Mouse (Mus musculus) fibroblast of lung, adult 2 months (primary cell): ENCODE results near the gene Hpcal1.

Experiments used
- DNase-seq: peaks from one replicate; pipeline ENCODE4 v3.0.0-alpha.2; 2011; ENCODE audit warnings: low read depth

Gene Hpcal1

DNA sequence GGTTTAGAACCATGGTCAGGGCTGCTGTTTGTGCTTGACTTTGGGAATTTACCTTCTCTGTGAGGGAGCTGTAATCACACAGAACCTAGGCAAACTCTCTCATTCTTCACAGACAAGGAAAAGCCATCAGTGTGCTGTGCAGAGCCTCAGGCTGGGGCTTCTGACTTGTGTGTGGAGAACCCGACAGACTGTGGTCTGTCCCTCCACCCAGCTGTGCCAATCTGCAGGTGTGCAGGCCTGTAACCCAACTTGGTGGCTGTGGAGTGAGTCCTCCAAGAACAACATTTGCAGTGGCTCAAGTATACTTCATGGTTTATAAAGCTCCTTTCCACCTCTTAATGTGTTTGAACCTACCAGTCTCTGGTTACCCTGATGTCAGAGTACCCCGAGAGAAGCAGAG lies 4.5 kb upstream of the Hpcal1 start:
- no peak for DNase-seq

- no peak for DNase-seq
Observed at GRCm38 (mm10) chr12:17688913-17689312, 1.7 kb upstream of the Hpcal1 start.

- no peak for DNase-seq
Observed at GRCm38 (mm10) chr12:17689931-17690563, 609 bp upstream of the Hpcal1 start.

GRCm38 (mm10) chr12:17691320-17691876 lies 742 bp downstream of the Hpcal1 start:
- no peak for DNase-seq

- no peak for DNase-seq
Observed at GRCm38 (mm10) chr12:17691891-17692321, 1.2 kb downstream of the Hpcal1 start.

DNA sequence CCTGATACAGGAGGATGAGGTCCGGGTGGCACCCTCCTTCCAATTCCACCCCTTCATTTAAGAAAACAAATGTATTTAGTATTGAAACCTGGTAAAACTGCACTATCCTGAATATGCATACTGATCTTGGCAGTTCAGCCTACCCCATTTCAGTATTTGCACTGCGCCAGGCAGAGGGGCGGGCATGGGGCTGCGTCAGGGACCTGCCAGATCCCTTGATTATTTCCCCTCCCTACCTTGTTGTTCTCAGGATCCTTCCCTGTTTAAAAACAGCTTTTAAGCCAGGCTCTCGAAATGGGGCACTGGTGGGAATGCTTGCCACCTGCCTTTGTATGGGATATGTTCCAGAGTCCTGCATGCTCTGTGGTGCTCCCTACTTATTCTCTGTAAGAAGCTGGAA lies 1.7 kb downstream of the Hpcal1 start:
- no peak for DNase-seq

GRCm38 (mm10) chr12:17692953-17693352 lies 2.3 kb downstream of the Hpcal1 start:
- no peak for DNase-seq

GRCm38 (mm10) chr12:17694589-17695115 lies 4.0 kb downstream of the Hpcal1 start:
- no peak for DNase-seq

DNA sequence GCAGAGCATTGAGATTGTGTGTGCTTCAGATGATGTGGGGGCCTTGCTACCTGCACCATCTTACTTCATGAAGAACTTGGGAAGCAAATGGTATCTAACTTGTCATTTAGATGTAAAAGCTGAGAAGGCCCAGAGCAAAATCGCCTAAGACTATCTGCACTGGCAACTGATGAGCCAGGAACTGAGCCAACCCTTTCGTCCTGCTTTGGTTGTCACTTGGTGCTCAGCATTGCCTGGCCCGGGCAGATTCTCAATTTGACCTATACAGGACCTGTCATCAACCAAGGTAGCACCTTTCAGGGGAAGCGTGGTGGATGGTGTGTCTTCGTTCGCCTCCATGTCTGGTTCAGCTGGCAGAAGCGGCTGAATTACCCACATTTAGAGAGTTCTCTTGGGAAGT lies 5.7 kb downstream of the Hpcal1 start:
- DNase-seq, result no peak

DNA sequence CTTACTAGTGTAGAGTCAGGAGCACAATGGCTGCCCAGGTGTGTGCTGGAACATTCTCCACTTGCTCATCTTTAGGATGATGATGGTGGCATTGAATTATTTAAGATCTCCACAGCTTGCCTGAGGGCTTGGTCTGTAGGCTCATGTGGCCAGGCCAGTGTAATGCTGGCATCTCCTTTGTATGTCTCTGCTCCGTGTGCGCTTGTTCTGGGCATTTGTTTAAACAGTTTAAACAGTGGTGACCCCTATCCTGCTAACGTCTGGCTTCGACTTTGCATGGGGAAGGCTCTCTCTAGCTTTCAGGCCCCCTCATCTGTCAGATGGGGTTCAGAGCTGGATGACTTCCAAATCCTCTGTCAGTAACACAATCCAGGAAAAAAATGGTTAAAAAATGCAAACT lies 8.3 kb downstream of the Hpcal1 start:
- no peak for DNase-seq

GRCm38 (mm10) chr12:17699480-17699879 lies 8.8 kb downstream of the Hpcal1 start:
- DNase-seq, result no peak

- DNase-seq, result no peak
Observed at GRCm38 (mm10) chr12:17701131-17701720, 10.6 kb downstream of the Hpcal1 start.

DNA sequence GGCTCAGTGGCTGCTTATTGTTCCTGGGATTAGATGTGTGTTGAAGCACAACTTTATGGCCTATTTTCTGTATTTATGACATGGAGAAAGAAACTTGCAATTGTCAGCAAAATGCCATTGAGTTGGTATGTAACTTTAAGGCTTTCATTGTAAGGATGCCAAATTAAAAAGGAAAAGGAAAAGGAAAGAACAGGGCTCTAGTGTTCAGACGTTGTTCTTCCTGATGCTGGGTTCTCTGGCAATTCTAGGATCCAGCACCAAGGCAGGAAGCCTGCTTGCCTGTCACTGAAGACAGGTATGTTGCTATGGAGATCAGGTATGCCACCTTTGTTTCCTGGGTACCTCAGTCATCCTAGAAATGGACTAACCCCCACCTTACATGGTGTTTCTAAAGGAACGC lies 11.1 kb downstream of the Hpcal1 start:
- no peak for DNase-seq

GRCm38 (mm10) chr12:17702257-17702943 lies 11.7 kb downstream of the Hpcal1 start:
- DNase-seq, result no peak

DNA sequence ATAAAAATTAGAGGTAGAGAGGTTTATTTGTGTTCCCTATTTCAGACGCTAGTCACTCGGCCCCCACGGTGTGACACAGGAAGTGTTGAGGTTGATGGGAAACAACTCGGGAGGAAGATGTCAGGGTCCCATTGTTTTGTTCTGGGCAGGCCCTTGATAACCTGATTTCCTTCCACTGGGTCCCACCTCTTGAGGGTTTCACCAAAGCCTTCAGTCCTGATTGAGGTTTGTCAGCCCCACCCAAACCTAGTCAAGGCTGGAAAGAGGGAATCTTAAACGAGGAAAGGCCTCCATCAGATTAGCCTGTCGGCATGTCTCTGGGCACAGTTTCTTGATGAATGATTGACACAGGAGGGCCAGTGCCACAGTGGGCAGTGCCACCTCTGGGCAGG lies 12.3 kb downstream of the Hpcal1 start:
- DNase-seq, result no peak

GRCm38 (mm10) chr12:17703866-17704265 lies 13.2 kb downstream of the Hpcal1 start:
- no peak for DNase-seq

DNA sequence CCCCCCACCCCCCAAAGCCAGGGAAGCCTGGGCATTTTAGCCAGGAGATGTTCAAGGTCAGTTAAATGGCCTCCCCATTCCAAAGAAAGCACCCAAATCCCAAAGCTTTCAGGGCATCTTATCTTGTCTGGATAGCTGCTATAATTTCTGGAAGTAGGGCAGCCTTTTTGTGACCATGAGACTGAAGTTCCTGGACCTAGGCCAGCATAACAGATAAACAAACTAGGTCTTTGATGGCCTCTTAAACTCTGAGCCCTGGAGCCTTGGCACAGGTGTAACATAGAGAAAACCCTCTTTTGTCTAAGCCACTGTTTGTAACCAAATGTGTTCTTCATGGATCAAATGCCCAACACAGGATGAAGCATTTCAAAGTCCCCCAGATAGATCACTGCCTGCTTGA lies 16.8 kb downstream of the Hpcal1 start:
- no peak for DNase-seq

- DNase-seq, result no peak
Observed at GRCm38 (mm10) chr12:17709451-17709850, 18.8 kb downstream of the Hpcal1 start.

- no peak for DNase-seq
Observed at GRCm38 (mm10) chr12:17709926-17710746, 19.5 kb downstream of the Hpcal1 start.

DNA sequence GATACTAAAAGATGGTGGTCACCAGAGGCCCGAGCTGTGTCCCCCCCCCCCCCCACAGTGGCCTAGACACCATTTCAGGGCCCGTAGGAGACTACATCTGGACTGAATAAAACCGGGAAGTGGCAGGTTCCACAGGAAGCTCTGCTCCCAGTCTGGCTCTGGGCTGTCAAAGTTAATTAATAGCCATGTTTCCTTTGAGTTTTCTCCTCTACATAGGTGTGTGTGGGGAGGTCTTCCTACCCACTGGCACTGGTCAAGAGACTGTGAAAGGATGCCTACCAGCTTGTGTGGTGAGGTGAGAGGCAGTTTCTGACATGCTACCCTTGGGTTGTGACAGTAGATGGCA lies 20.1 kb downstream of the Hpcal1 start:
- no peak for DNase-seq

DNA sequence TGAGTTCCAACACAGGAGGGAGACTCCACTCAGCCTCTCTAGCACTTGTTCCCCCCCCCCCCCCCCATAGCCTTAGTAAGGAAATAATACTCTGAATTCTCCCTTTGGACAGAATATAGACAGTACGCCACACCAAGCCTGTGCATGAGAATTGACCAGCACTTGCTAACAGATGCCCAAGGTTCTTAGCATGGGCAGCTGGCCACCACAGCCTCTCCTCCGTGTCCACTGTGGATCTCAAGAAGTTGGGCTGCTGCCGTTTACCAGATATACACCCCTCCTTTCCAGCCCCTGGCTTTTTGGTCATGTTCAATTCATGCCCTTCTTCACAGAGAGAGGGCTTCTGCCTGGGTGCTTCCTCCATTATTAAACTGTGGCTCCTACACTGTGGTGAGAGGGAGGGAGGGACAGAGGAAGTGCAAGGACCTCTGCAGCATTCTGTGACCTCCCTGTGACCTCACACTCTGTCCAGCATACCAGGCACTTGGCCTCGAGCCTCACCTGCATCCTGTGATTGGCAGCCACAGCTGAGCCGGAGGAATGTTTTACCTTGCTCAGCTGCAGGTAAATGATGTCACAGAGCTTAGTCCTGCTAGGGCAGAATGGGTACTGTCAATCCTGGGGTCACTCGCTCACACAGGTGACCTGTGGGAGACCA lies 21.2 kb downstream of the Hpcal1 start:
- no peak for DNase-seq

GRCm38 (mm10) chr12:17712571-17712970 lies 21.9 kb downstream of the Hpcal1 start:
- no peak for DNase-seq
